Mouse (Mus musculus) fat pad, adult 2 months (tissue): ENCODE data around the gene Rab6b.

Experiments
- DNase-seq: peaks from one replicate; pipeline ENCODE4 v3.0.0-alpha.2; 2011; ENCODE audit warnings: low read depth, low spot score; ENCODE audit errors: extremely low read depth

The Rab6b gene

GRCm38 (mm10) chr9:103111621-103112470 lies at the start of gene Rab6b:
Gene Rab6b, plus strand, starts transcription at chr9:103111787.
- no peak for DNase-seq

DNA sequence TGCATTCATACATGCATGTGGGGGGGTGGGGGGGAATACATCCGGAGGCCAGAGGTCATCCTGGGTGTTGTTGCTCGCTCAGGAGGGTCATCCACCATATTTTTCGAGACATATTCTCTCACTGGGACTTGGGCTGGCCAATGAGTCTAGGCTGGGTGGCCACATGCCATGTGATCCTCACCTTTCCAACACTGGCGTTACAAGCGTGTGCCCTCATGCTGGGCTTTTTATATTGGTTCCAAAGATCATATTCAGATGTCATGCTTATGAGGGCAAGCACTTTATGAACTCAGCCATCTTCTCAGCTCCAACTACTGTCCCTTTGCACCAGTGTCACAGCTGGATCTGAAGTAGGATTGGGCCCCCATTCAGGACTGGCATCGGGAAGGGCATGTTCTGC lies 48.0 kb upstream of the Rab6b start:
- no peak for DNase-seq

GRCm38 (mm10) chr9:103066845-103067244 lies 44.7 kb upstream of the Rab6b start:
- DNase-seq = no peak

GRCm38 (mm10) chr9:103067651-103068050 lies 43.9 kb upstream of the Rab6b start:
- no peak for DNase-seq

GRCm38 (mm10) chr9:103068769-103069168 lies 42.8 kb upstream of the Rab6b start:
- DNase-seq = no peak

- no peak for DNase-seq
These were observed 39.9 kb upstream of the Rab6b start for GRCm38 (mm10) chr9:103071541-103072203.

- no peak for DNase-seq
These were observed 39.4 kb upstream of the Rab6b start for GRCm38 (mm10) chr9:103072204-103072599.

DNA sequence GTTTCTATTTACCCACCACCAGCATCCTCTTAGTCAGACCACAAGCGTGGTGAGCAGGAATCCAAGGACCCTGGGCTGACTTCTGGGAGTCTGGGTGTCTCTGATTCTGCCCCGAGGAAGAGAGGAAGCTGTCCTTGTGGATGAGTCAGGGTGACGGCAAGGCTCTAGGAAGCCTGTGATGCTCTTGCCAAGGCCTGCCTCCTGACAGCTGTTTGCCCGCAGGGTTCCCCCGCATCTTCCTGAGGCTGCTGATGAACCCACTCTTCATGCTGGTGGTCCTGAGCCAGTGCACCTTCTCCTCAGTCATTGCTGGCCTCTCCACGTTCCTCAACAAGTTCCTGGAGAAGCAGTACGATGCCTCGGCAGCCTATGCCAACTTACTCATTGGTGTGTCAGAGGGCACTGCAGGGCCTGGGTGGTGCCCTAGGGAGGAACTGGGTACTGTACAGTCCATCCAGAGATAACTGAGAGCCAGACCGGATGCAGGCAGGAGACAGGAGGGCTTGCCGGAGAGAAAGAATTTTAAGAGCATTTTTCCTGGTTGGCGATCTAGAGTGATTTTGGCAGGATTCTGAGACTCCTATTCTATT lies 38.6 kb upstream of the Rab6b start:
- no peak for DNase-seq

- DNase-seq = no peak
These were observed 34.6 kb upstream of the Rab6b start for GRCm38 (mm10) chr9:103076836-103077531.

DNA sequence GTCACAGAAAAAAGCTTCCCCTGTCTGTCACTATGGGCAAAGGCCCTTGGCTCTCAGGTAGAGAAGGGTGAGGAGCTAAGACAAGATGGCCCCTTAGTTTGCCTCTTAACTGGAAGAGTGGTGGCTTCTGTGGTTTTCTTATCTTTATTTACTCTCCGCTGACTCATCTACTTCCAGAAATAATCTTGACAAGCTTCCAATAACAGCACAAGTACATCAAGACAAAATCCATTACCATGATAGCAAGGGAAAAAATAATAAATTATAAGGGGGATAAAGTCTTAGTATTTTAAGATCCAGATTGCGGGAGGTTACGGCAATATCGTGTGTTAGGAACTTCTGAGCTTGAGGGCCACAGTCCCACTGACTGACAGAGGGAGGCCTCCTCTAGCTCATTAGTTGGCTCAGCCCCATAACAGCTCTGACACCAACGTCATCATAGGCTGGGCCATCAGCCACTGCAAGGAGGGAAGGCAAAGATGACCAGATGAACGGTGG lies 33.3 kb upstream of the Rab6b start:
- DNase-seq = no peak

GRCm38 (mm10) chr9:103080211-103080610 lies 31.4 kb upstream of the Rab6b start:
- no peak for DNase-seq

DNA sequence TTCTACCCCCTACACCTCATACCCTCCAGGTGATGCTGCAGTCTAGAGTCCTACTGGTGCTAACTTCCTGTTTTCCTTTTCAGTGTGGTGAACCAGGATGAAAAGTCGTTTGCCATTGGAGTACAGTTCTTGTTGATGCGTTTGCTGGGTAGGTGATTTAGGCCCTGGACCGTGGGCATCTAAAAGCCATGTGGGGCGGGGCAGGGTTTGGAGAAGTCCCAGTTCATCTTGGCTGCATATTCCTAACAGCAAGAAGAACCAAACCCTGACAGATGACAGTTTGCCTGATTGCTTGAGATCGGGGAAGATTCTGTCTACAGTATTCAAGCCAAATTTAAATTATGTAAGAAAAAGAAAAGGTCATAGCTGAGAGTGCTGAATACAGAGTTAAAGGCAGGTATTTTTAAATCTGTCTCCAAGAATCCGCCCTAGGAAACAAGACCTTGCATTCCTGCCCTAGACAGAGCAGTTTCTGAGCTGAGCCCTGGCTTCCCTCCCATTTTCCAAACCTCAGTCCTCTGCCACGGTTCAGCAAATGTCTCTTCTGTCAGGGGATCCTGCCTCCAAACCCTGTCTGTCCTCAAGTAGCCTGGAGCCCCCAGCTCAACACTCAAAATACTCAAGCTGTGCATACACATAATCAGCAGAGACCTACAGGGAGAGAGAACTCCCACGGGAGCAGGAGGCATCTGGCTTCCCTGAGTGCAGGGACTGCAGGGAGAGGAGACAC lies 29.2 kb upstream of the Rab6b start:
- no peak for DNase-seq

- no peak for DNase-seq
These were observed 28.2 kb upstream of the Rab6b start for GRCm38 (mm10) chr9:103083405-103083804.

DNA sequence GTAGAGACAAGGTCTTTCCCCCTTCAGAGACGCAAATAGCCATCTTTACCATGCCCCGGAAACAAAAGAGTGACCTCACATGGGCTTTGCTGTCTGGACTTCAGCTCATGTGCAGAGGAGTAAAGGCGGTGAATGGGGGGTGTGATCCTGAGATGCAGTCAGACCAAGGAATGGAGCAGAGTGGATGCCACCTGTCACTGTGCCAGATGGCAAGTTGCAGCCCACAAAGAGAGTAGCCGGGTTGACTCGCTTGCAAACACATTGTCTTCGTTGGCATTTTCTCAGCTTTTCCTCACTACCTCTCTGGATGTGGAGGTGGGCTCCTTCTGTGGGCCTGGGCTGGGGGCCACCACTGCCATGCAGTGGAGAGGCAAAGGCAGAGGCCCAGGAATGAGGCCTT lies 24.9 kb upstream of the Rab6b start:
- no peak for DNase-seq

GRCm38 (mm10) chr9:103087301-103087700 lies 24.3 kb upstream of the Rab6b start:
- DNase-seq = peak; percentile 86

DNA sequence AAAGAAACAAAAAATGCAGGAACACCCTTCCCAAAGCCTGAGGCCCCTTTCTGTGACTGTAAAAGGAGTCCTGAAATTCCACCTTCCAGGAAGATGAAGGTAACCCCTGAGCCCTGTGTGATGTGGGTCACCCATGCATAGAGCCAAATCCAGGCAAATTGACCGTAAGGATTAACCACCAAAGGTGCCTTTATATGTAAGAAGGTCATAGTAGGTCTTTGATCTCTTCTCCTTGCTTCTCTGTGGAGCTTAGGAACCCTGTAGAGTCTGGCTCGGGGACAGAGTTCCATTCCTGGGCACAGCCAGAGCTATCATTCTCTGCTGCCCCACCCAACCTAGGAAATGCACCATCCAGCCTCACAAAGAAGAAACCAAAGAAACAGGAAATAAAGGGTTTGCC lies 22.9 kb upstream of the Rab6b start:
- DNase-seq = no peak

DNA sequence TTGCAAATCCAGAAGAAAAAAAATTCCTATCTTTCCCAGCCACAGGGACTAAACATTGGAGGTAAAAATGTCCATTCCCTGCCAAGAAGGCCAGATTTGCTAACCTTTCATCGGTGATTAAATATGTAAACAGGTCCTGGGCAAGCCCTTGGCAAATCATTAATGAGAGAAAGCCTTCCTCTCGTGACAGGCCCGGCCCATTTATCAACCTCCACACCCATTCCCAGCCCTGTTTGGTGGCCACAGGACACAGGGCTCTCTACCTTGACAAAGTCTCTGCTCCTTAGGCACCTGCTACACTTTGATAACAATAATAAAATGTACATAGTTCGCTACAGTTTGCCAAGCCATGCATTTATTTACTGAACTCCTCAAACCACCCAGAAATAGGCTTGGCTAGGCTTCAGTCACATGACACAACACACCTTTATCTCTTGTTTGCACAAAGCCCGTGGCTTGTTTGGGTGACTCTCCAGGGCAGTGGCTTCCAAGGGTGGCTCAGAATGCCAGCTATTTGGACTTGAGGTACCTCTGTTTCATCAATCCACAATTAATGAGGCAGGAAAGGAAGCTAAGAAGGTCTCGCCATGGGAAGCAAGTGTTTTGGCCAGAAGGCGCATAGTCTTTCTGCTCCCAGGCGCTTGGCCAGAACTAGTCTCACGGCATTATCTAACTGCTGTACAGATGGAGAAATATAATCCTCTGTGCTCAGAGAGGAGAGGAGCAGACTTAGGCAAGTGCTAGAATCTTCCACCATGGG lies 21.3 kb upstream of the Rab6b start:
- peak; percentile 55 for DNase-seq

GRCm38 (mm10) chr9:103091039-103091883 lies 20.3 kb upstream of the Rab6b start:
- DNase-seq = no peak

GRCm38 (mm10) chr9:103092248-103092647 lies 19.3 kb upstream of the Rab6b start:
- DNase-seq = no peak
